24 mouse cellular contexts compared by ENCODE assay signal in the genomic region with DNA sequence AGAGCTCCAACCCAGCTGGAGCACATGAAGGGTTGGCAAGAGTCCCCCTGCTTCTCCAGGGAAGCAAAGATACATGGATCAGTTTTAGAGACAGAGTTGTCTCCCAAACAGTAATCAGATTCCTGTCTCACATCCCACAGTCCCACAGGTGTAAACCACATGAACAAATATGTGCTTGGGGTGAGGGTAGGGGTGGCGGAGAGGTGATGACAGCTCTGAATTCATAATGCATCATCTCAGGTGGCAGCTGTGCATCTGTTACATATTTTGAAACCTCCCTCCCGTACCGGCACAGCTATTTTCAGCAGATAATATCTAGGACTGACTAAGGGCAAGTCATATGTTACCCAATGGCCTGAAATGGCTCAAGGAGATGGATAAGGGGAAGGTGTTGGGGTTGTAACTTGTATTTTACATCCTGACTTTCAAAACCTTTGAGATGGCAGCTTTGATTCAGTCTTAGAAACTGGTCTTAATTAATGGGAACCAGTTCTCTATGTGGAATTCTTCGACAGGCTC.
DNase-seq lines count a peak whose midpoint lies in the region; ATAC-seq lines count a peak whose summit lies in the region.
"Had no signal": no experiment of that assay in that cellular context is flagged by ENCODE, and none has a peak within 500 bp of the region (broad histone marks: within the 10 kb centered on the region; RNA-seq: fewer than 3 reads in every experiment).

No protein-coding gene starts in this region.

- no peak overlapping the region for H3K4me2 ChIP-seq in embryonic facial prominence, embryonic 14.5 days (ENCODE audit: low read depth, low read length)
- no peak overlapping the region for H3K4me2 ChIP-seq in limb, embryonic 13.5 days (replicated peaks)
- H3K4me2 ChIP-seq: embryonic facial prominence, embryonic 13.5 days; heart, embryonic 15.5 days; hindbrain, embryonic 13.5 days; intestine, embryonic 15.5 days had no signal

- H3K27ac ChIP-seq in embryonic facial prominence, embryonic 14.5 days (replicated peaks; ENCODE audit: low read depth, low read length): no peak overlapping the region
- no peak overlapping the region for H3K27ac ChIP-seq in embryonic facial prominence, embryonic 10.5 days (replicated peaks)
- no peak overlapping the region for H3K27ac ChIP-seq in limb, embryonic 13.5 days
- H3K27ac ChIP-seq in limb, embryonic 10.5 days: no peak overlapping the region
- H3K27ac ChIP-seq: embryonic facial prominence, embryonic 13.5 days; forebrain, embryonic 10.5 days; heart, embryonic 10.5 days; heart, embryonic 15.5 days; hindbrain, embryonic 13.5 days; hindbrain, postnatal 0 days; intestine, embryonic 15.5 days had no signal

- H3K4me1 ChIP-seq in embryonic facial prominence, embryonic 14.5 days (ENCODE audit: control insufficient read depth, insufficient read depth, low read length): no peaks in the 10 kb centered on the region
- 0 out of 2 replicates have a peak, but pooled peaks cover 6% of the 10 kb centered on the region for H3K4me1 ChIP-seq in embryonic facial prominence, embryonic 10.5 days
- H3K4me1 ChIP-seq in limb, embryonic 13.5 days: no peaks in the 10 kb centered on the region
- H3K4me1 ChIP-seq in limb, embryonic 10.5 days: peaks cover 10% of the 10 kb centered on the region
- H3K4me1 ChIP-seq: forebrain, embryonic 10.5 days; heart, embryonic 10.5 days; heart, embryonic 15.5 days; hindbrain, embryonic 13.5 days; intestine, embryonic 15.5 days had no signal

- ATAC-seq in embryonic facial prominence, embryonic 14.5 days (ENCODE audit: low read depth): no peak
- ATAC-seq in limb, embryonic 13.5 days (ENCODE audit: low FRiP score, low read depth): peak; percentile 51; the same call in 1 of the 2 replicates
- ATAC-seq in inflammation-experienced regulatory T-cells, adult 6 months: no peak
- ATAC-seq: activated CD4-positive, CD25-positive, alpha-beta regulatory T cell, adult 4 months; CD4-positive, CD25-positive, alpha-beta regulatory T cell, adult 4 months; forebrain, embryonic 14.5 days; hindbrain, postnatal 0 days; intestine, embryonic 15.5 days; Patski had no signal

- intact Hi-C loops in gastrocnemius, postnatal 36 days (cut with DNase I): no loop called here

- no peak overlapping the region for H3K9ac ChIP-seq in embryonic facial prominence, embryonic 14.5 days (ENCODE audit: low read depth, low read length)
- no peak overlapping the region for H3K9ac ChIP-seq in limb, embryonic 13.5 days
- H3K9ac ChIP-seq: embryonic facial prominence, embryonic 13.5 days; heart, embryonic 15.5 days; hindbrain, embryonic 13.5 days; intestine, embryonic 15.5 days had no signal

- H3K9me3 ChIP-seq in embryonic facial prominence, embryonic 14.5 days (ENCODE audit: control insufficient read depth, low read length): no peaks in the 10 kb centered on the region
- H3K9me3 ChIP-seq in embryonic facial prominence, embryonic 10.5 days: no peaks in the 10 kb centered on the region
- H3K9me3 ChIP-seq in limb, embryonic 13.5 days: no peaks in the 10 kb centered on the region
- H3K9me3 ChIP-seq in limb, embryonic 10.5 days (replicated peaks): no peaks in the 10 kb centered on the region
- H3K9me3 ChIP-seq: embryonic facial prominence, embryonic 13.5 days; forebrain, embryonic 10.5 days; heart, embryonic 10.5 days; heart, embryonic 15.5 days; hindbrain, embryonic 13.5 days; intestine, embryonic 15.5 days had no signal

- DNase-seq in embryonic facial prominence, embryonic 14.5 days (ENCODE audit: low spot score): peak; percentile 19
- DNase-seq in embryonic facial prominence, embryonic 10.5 days (ENCODE audit: low spot score): no peak
- no peak for DNase-seq in limb, embryonic 10.5 days (ENCODE audit: low spot score)
- peak; percentile 6 to 15 for DNase-seq in gastrocnemius, postnatal 36 days
- no peak for DNase-seq in kidney, postnatal 4 days
- DNase-seq: adrenal gland, postnatal 14 days; B cell, adult 2 months; cerebellum, adult 11-12 months; cerebellum, adult 9-10 months; cerebellum, postnatal 25 days; heart, postnatal 14 days had no signal

- H3K36me3 ChIP-seq in embryonic facial prominence, embryonic 14.5 days (ENCODE audit: control insufficient read depth, insufficient read depth, low read length): no peaks in the 10 kb centered on the region
- H3K36me3 ChIP-seq in embryonic facial prominence, embryonic 10.5 days (replicated peaks): no peaks in the 10 kb centered on the region
- no peaks in the 10 kb centered on the region for H3K36me3 ChIP-seq in limb, embryonic 13.5 days
- no peaks in the 10 kb centered on the region for H3K36me3 ChIP-seq in limb, embryonic 10.5 days
- H3K36me3 ChIP-seq: embryonic facial prominence, embryonic 13.5 days; forebrain, embryonic 10.5 days; heart, embryonic 10.5 days; heart, embryonic 15.5 days; hindbrain, embryonic 13.5 days; intestine, embryonic 15.5 days had no signal

- H3K4me3 ChIP-seq in embryonic facial prominence, embryonic 14.5 days (ENCODE audit: low read depth, low read length): no peak overlapping the region
- H3K4me3 ChIP-seq in embryonic facial prominence, embryonic 10.5 days: no peak overlapping the region
- no peak overlapping the region for H3K4me3 ChIP-seq in limb, embryonic 13.5 days
- no peak overlapping the region for H3K4me3 ChIP-seq in limb, embryonic 10.5 days
- H3K4me3 ChIP-seq: embryonic facial prominence, embryonic 13.5 days; forebrain, embryonic 10.5 days; heart, embryonic 10.5 days; heart, embryonic 15.5 days; hindbrain, embryonic 13.5 days; intestine, embryonic 15.5 days had no signal

- 41% methylated on average over 4 of the region's 4 CpGs for WGBS in embryonic facial prominence, embryonic 14.5 days
- WGBS in embryonic facial prominence, embryonic 10.5 days: 68% methylated on average over 4 of the region's 4 CpGs
- WGBS in limb, embryonic 13.5 days: 55% methylated on average over 4 of the region's 4 CpGs
- WGBS in limb, embryonic 10.5 days: 62% methylated on average over 4 of the region's 4 CpGs

- H3K27me3 ChIP-seq in embryonic facial prominence, embryonic 14.5 days (replicated peaks; ENCODE audit: control insufficient read depth, insufficient read depth, low read length): no peaks in the 10 kb centered on the region
- H3K27me3 ChIP-seq in embryonic facial prominence, embryonic 10.5 days (replicated peaks; ENCODE audit: low read depth, poor library complexity, severe bottlenecking): no peaks in the 10 kb centered on the region
- no peaks in the 10 kb centered on the region for H3K27me3 ChIP-seq in limb, embryonic 13.5 days
- no peaks in the 10 kb centered on the region for H3K27me3 ChIP-seq in limb, embryonic 10.5 days (ENCODE audit: low read depth, poor library complexity, severe bottlenecking)
- H3K27me3 ChIP-seq: embryonic facial prominence, embryonic 13.5 days; heart, embryonic 15.5 days; hindbrain, embryonic 13.5 days; intestine, embryonic 15.5 days; Patski had no signal

Comparison
In these comparisons a context has a peak if more than half of its experiments do, and no peak if none do; other contexts are left out.
1. DNase-seq: peak in embryonic facial prominence, embryonic 14.5 days (single experiment) and gastrocnemius, postnatal 36 days (2 of 2); none in embryonic facial prominence, embryonic 10.5 days (single experiment), limb, embryonic 10.5 days (single experiment) and kidney, postnatal 4 days (0 of 2).